Mouse (Mus musculus): ENCODE measurements around the gene Gm17087.

GRCm38 (mm10) chr17:8605921-8606320 lies 39.2 kb upstream of the Gm17087 start:
- TF ChIP-seq CTCF (IDR thresholded peaks at IDR 0.05; ENCODE audit: low read depth): no peak
- no peak for TF ChIP-seq EP300 (IDR thresholded peaks at IDR 0.05; ENCODE audit: low read depth)

Data from liver, postnatal 0 days (tissue).